Mouse (Mus musculus) forebrain, embryonic 15.5 days (tissue): ENCODE results near the gene Olfr1373. TPM values are rescaled to one million over a fixed set of nuclear protein-coding genes. Genes with fewer than 3 reads are reported as not detected.
"Not testable (repeated sequence)": the region's sequence is repeated elsewhere in the genome, so short reads cannot be mapped to it uniquely, and the experiment has no call there.

Experiments used
- ATAC-seq: fragments of 200-750 bp; cut with Nextera tagmentation; replicated peaks from 2 replicates; pipeline ENCODE4 v1.8.0; 2017; ENCODE audit warnings: mild to moderate bottlenecking, moderate TSS enrichment, moderate library complexity
- H3K27ac ChIP-seq: fragments of 300-500 bp; sonication (generic); replicated peaks from 2 replicates; pipeline ENCODE4 v1.5.1; 2015; ENCODE audit warnings: mild to moderate bottlenecking, inconsistent platforms
- H3K27me3 ChIP-seq: fragments of 300-500 bp; sonication (generic); 2 replicates; pipeline ENCODE4 v1.6.1; 2015; ENCODE audit warnings: inconsistent platforms
- H3K36me3 ChIP-seq: fragments of 300-500 bp; sonication (generic); 2 replicates; pipeline ENCODE4 v1.6.1; 2015; ENCODE audit warnings: mild to moderate bottlenecking, inconsistent platforms
- H3K4me1 ChIP-seq: fragments of 300-500 bp; sonication (generic); 2 replicates; pipeline ENCODE4 v1.6.1; 2015; ENCODE audit warnings: inconsistent platforms
- H3K4me2 ChIP-seq: fragments of 300-500 bp; sonication (generic); replicated peaks from 2 replicates; pipeline ENCODE4 v1.6.1; 2015; ENCODE audit warnings: mild to moderate bottlenecking, inconsistent platforms
- H3K4me3 ChIP-seq: fragments of 300-500 bp; sonication (generic); 2 replicates; pipeline ENCODE4 v1.5.1; 2015; ENCODE audit warnings: mild to moderate bottlenecking, inconsistent platforms
- H3K9ac ChIP-seq: fragments of 300-500 bp; sonication (generic); replicated peaks from 2 replicates; pipeline ENCODE4 v1.6.1; 2015; ENCODE audit warnings: mild to moderate bottlenecking, inconsistent platforms
- H3K9me3 ChIP-seq: fragments of 300-500 bp; sonication (generic); 2 replicates; pipeline ENCODE4 v1.6.1; 2016; ENCODE audit warnings: inconsistent platforms
- WGBS: fragments of 180-500 bp; shearing (Covaris S2); methylation state at CpG from one replicate; pipeline ENCODE4 v1.1.7; 2015; ENCODE audit warnings: mixed read lengths; 5-methylcytosine and 5-hydroxymethylcytosine counted together
- polyA plus RNA-seq: library from polyadenylated mRNA; unstranded; fragments of >200 nt; fragmentation: Nextera tagmentation; extraction: Ambion mirVana; gene quantifications from 2 replicates; pipeline ENCODE4 v1.2.1, GENCODE M21; 2015

The Olfr1373 gene
- polyA plus RNA-seq, result not detected in 2 replicates

DNA sequence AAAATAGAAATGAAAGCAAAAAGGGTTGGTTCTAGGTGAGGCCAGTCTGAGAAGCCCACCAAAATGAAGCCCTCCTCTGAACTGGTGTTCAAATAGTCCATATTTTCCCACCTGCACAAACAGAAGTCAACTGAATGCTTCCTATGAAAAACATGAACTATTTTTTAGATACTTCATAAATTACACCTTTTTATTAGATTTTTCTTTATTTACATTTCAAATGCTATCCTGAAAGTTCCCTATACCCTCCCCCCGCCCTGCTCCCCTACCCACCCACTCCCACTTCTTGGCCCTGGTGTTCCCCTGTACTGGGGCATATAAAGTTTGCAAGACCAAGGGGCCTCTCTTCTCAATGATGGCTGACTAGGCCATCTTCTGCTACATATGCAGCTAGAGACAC lies at the start of gene Olfr1373:
Gene Olfr1373, minus strand, starts transcription at position 101 of the 400 bp plus-strand sequence.
- WGBS, result 92% methylated on average over 1 of the region's 1 CpGs
- not testable (repeated sequence) for H3K9ac ChIP-seq, H3K4me3 ChIP-seq, H3K27ac ChIP-seq, H3K27me3 ChIP-seq, H3K9me3 ChIP-seq, H3K4me1 ChIP-seq, H3K36me3 ChIP-seq, H3K4me2 ChIP-seq, ATAC-seq

DNA sequence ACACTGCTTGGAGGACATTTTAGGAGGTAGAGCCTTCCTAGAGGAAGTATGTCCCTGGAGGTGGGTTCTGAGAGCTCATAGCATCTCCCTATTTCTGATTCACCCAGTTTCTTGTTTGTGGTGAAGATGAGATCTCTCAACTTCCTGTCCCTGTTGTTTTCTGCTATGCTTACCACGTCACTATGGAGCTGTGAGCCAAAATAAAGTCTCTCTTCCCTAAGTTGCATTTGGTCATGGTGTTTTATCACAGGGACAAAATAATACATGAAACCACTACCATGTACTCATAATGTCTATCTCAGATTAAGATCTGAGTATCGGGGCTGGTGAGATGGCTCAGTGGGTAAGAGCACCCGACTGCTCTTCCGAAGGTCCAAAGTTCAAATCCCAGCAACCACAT lies 35.3 kb upstream of the Olfr1373 start:
- 89% methylated on average over 4 of the region's 4 CpGs for WGBS
- not testable (repeated sequence) for H3K4me2 ChIP-seq, H3K9ac ChIP-seq, H3K27ac ChIP-seq, H3K4me1 ChIP-seq, H3K27me3 ChIP-seq, H3K4me3 ChIP-seq, H3K9me3 ChIP-seq, H3K36me3 ChIP-seq, ATAC-seq

DNA sequence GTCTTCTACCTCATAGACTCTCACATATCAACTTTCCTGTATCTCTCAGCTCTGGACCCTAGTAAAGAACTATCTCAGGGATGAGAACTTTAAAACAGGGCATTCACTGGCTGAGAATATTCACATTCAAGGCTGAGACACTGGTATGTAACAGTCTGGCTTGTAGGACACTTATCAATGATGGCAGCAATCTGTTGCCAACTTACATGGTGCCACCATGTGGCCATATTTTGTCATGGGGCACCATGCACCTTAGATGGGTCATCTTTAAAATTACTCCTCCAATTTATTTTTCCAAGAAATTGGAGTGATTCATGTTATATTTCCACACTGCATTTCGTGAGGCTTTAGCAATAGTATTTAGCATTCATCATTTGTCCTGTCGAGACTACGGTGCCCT lies 34.6 kb upstream of the Olfr1373 start:
- H3K27me3 ChIP-seq, result not testable (repeated sequence)

DNA sequence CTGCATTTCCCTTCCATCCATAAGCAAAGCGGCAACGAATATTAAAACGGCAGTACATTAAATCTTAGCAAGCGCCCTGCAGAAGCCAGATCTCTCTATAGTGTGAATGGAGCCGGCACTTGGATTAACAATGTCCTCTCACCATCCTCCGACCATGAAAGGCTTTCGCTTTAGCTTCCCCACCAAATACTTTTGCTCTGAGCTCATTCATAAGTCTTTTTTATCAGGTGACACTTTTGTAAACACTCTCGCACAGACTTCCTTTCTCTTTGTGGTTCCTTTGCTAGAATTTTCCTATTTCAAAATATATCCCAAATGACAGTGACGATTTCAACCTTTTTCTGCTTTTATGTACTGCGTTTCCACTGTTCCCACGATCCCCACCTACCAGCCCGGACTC lies 23.1 kb upstream of the Olfr1373 start:
- Histone ChIP-seq H3K27ac (no peak overlapping the region), H3K4me2 (peak overlapping the region; percentile 56), H3K27me3 (peaks cover 26% of the 10 kb centered on the region), H3K4me3 (peak overlapping the region; percentile 37), H3K9me3 (no peaks in the 10 kb centered on the region), H3K9ac (no peak overlapping the region), H3K36me3 (no peaks in the 10 kb centered on the region), H3K4me1 (peaks cover 10% of the 10 kb centered on the region)
- no peak for ATAC-seq
- WGBS, result 19% methylated on average over 12 of the region's 12 CpGs

More for the DNA sequence above, 34.6 kb upstream of the Olfr1373 start:
- H3K36me3 ChIP-seq, H3K4me1 ChIP-seq, H3K27ac ChIP-seq, H3K9me3 ChIP-seq, H3K4me2 ChIP-seq, H3K9ac ChIP-seq, ATAC-seq, H3K4me3 ChIP-seq: not testable (repeated sequence)
- whole genome bisulfite sequencing, result 80% methylated on average over 2 of the region's 3 CpGs

DNA sequence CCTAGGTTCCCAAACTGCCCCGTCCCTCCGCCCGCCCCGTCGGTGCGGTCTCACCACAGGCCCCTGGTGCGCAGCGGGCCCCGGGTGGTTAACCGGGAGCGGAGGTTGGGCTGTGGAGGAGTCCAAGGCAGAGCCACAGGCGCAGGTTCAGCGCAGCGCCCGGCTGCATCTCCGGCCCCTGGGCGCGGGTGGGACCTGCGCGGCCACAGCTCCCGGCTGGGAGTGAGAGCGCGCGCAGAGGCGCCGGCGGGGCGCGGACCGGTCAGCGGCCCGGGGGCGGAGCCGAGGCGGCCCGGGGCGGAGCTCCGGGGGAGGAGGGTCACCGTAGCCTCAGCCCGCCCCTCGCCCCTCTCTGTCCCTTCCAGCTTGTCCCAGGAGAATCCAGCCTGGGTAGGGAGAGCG lies 22.6 kb upstream of the Olfr1373 start:
- H3K9me3 ChIP-seq, H3K36me3 ChIP-seq, H3K9ac ChIP-seq, H3K27ac ChIP-seq: not testable (repeated sequence)
- peaks cover 26% of the 10 kb centered on the region for H3K27me3 ChIP-seq
- H3K4me2 ChIP-seq, result peak overlapping the region; percentile 56
- H3K4me1 ChIP-seq, result peaks cover 10% of the 10 kb centered on the region
- H3K4me3 ChIP-seq, result peak overlapping the region; percentile 37
- under 1% methylated on average over 31 of the region's 42 CpGs for WGBS
- ATAC-seq, result peak; percentile 43; the same call in 1 of the 2 replicates

DNA sequence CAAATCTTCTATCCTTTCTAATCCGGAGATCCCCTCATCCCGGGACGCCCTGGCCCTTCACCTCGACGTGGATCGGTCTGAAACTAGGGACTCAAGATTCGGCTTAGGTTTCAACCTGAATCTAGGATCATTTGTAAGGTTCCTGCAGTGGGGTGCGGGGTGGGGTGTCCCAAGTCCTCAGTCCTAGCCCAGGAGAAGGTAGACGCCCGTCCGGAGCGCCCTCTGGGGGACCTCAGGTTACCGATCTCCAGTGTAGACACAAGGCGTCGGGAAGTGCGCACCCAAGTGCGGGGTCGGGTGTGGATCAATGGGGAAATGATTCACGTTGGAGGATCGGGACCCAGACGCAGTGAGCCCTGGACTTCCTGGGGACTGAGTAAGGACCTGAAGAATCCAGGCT lies 21.8 kb upstream of the Olfr1373 start:
- Histone ChIP-seq H3K9me3 (no peaks in the 10 kb centered on the region), H3K9ac (no peak overlapping the region), H3K27ac (no peak overlapping the region), H3K4me2 (no peak overlapping the region), H3K4me3 (no peak overlapping the region), H3K27me3 (peaks cover 26% of the 10 kb centered on the region), H3K4me1 (peaks cover 10% of the 10 kb centered on the region), H3K36me3 (no peaks in the 10 kb centered on the region)
- 1% methylated on average over 21 of the region's 21 CpGs for WGBS
- no peak for ATAC-seq

DNA sequence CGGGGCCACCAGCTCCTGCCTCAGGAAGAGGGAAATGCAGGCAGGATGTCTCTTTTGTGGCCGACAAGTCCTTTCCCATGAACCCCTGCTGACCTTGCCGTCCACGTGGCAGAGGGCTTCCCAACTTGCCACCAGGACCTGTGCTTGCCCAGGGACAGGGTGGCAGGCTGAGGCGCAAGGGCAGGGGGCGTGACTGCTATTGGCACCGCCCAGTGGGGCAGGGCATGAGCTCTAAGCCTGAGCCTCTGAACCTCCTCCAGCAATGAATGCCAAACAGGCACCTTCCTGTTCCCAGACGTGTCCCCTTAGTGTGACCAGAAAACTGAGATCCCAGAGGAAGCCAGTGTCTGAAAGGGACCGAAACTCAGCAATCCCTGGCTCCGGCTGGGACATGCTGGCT lies 18.6 kb upstream of the Olfr1373 start:
- Histone ChIP-seq H3K27ac (no peak overlapping the region), H3K4me1 (peaks cover 10% of the 10 kb centered on the region), H3K4me3 (no peak overlapping the region), H3K9me3 (no peaks in the 10 kb centered on the region), H3K4me2 (no peak overlapping the region), H3K36me3 (no peaks in the 10 kb centered on the region), H3K27me3 (peaks cover 17% of the 10 kb centered on the region), H3K9ac (no peak overlapping the region)
- 42% methylated on average over 10 of the region's 10 CpGs for WGBS
- no peak for ATAC-seq

DNA sequence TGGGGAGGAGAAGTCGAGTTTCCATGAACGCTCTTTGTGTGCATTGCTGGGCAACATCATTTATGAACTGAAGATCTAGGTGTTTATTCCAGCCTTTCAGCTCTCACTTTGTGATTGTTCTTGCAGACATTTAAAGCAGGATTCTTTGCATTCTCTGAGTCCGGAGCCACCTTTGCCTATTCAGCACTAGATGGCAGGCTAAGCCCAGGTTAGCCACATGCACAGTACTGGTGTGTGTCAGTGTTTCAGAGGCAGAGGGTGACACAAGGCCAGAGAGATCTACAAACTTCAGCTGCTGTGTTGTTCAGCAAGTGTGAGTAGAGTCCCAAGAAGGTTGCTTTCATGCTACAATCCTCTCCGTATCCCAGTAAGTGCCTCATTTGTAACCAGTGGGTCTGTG lies 1.7 kb downstream of the Olfr1373 start:
- H3K36me3 ChIP-seq, H3K4me1 ChIP-seq, H3K4me3 ChIP-seq, H3K27me3 ChIP-seq, H3K9me3 ChIP-seq, H3K9ac ChIP-seq, H3K27ac ChIP-seq, H3K4me2 ChIP-seq: not testable (repeated sequence)
- WGBS, result 41% methylated on average over 4 of the region's 4 CpGs
- ATAC-seq, result 0 out of 2 replicates have a peak, but pooled peaks have one; percentile 48

DNA sequence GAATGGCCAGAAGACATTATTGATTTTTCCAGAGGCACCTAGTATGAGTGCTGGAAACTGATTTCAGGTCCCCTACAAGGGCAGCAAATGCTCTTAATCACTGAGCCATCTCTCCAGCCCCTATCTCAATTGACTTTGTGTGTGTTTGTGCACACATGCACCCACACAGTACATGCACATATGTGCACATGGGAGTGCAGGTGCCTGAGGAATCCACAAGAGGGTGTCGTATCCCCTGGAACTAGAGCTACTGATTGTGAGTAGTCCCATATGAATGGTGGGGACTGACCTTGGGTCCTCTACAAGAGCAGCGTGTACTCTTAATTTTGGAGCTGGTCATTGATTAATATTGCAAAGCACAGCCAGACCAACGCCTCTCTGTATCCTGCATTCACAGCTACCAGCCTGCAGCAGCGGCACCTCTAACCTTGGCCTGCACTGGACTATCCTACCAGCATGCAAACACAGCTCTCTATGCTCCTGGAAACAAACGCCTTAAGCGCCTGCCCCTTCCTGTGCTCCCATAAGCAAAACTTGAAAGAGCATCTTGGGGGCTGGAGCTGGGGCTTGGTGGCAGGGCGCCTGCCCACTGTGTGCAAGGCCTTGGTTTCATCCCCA lies 14.8 kb downstream of the Olfr1373 start:
- Histone ChIP-seq H3K4me1 (no peaks in the 10 kb centered on the region), H3K9me3 (no peaks in the 10 kb centered on the region), H3K36me3 (peaks cover under 1% of the 10 kb centered on the region; the same call in 1 of the 2 replicates), H3K27ac (no peak overlapping the region), H3K9ac (no peak overlapping the region), H3K27me3 (no peaks in the 10 kb centered on the region), H3K4me3 (no peak overlapping the region), H3K4me2 (no peak overlapping the region)
- WGBS, result 83% methylated on average over 7 of the region's 7 CpGs
- no peak for ATAC-seq

DNA sequence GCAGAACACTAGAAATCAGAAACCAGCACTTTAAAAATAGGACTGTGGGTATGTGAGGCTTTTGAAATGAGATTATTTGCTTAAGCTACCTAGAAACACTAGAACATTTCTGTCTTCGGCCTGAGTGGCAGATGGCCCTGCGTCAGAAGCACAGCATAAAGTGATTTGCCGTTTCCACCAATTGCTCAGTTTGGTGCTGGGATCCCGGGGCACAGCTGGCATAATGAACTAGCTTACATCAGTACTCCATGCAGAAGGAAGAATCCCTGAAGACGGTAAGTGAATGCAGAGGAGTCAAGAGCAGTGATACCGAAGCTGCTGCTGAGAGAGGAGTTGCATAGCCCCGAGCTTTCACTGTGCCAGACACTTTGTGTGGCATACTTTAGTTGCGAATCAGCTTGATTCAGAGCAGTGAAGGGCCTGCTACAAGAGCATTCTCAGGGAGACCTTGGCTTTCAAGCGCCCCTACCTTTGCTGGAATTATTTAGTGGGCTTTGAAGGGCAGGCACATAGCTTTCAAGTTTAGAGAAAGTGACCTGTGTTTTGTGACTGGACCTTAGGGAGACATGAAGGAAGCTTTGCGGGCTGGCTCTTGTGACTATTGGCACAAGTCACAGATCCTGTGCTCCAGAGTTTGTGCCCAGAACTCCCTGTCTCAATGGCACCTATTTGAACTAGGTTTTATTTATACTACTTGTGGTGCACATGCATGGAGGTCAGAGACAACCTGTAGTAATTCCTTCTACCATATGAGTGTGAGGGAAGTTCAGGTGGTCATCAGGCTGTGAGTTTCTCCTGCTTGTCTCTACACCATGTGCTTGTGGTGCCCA lies 15.5 kb downstream of the Olfr1373 start:
- H3K4me2 ChIP-seq, result no peak overlapping the region
- no peak overlapping the region for H3K9ac ChIP-seq
- no peaks in the 10 kb centered on the region for H3K9me3 ChIP-seq
- peaks cover 7% of the 10 kb centered on the region; the same call in 1 of the 2 replicates for H3K36me3 ChIP-seq
- no peak overlapping the region for H3K4me3 ChIP-seq
- H3K4me1 ChIP-seq, result no peaks in the 10 kb centered on the region
- H3K27ac ChIP-seq, result no peak overlapping the region
- no peaks in the 10 kb centered on the region for H3K27me3 ChIP-seq
- no peak for ATAC-seq
- 77% methylated on average over 10 of the region's 10 CpGs for WGBS

DNA sequence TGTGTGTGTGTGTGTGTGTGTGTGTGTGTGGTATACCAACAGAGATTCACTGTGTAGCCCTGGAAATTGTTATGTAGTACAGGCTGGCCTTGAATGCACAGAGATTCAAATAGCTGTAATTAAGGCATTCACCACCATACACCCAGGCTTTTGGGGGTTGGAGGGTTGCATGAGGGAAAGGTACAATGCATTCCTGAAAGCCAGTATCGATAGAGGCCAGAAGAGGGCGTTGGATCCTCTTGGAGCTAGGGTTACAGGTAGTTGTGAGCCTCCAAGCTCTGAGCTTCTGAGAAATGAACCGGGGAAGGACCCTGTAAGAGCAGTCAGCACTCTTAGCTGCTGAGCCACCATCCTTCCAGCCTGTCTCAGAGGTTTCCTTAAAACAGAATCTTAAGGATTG lies 16.2 kb downstream of the Olfr1373 start:
- Histone ChIP-seq H3K4me3 (no peak overlapping the region), H3K4me2 (no peak overlapping the region), H3K4me1 (no peaks in the 10 kb centered on the region), H3K27me3 (no peaks in the 10 kb centered on the region), H3K9me3 (no peaks in the 10 kb centered on the region), H3K9ac (no peak overlapping the region), H3K27ac (peak overlapping the region; percentile 15; the same call in 1 of the 2 replicates), H3K36me3 (peaks cover 12% of the 10 kb centered on the region)
- 29% methylated on average over 3 of the region's 3 CpGs for WGBS
- ATAC-seq, result no peak

DNA sequence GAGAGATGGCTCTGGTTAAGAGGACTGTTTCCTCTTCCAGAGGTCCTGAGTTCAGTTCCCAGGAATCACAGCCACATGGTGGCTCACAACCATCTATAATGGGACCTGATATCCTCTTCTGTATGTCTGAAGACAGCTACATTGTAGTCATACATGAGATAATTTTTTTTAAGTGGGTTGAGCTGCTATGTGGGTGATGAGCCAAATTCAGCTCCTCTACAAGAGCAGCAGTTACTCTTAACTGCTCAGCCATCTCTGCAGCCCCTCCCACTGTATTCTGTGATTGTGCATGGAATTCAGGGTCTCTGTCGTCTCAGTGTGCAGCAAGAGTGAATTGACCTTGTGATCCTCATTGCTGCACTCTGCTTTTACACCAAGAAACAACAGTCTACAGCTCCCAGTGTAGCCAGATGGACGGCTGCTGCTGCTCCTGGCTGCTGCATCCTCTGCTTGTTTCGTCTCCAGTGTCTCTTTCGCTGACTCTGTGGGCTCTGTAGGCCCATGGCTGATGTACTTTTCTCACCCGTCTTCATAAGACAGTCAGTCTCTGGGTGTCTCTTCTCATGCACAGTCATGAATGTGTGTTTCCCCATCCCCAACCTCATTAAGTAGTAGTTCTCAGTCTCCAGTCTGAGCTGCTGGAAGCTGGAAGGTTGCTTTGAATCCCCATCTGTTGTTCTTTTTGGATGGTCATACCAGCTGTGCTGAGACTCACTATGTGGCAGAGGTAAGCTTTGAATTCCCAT lies 16.8 kb downstream of the Olfr1373 start:
- Histone ChIP-seq H3K9me3 (no peaks in the 10 kb centered on the region), H3K4me2 (no peak overlapping the region), H3K27ac (peak overlapping the region; percentile 15; the same call in 1 of the 2 replicates), H3K9ac (no peak overlapping the region), H3K36me3 (peaks cover 18% of the 10 kb centered on the region), H3K4me1 (no peaks in the 10 kb centered on the region), H3K4me3 (no peak overlapping the region), H3K27me3 (no peaks in the 10 kb centered on the region)
- 67% methylated on average over 5 of the region's 5 CpGs for WGBS
- ATAC-seq, result no peak; the same call in 1 of the 2 replicates
